Mouse (Mus musculus) cerebellum, postnatal 25 days (tissue): ENCODE measurements at regions not wholly inside any gene's neighbourhood (a gene's known extent, or its start where the extent isn't known, plus 50 kb on each side); places are given as distances from the start of the nearest gene placed in this dataset.

ENCODE experiments used
- DNase-seq, 2 experiments: peaks; one replicate each; pipeline ENCODE4 v3.0.0; 2021; ENCODE audit warnings: mixed read lengths in 2 of 2

GRCm38 (mm10) chr1:92340644-92341043 lies 133.0 kb downstream of the Ndufa10 start:
- no peak for DNase-seq

- no peak for DNase-seq
These were observed 135.1 kb downstream of the Ndufa10 start for GRCm38 (mm10) chr1:92338589-92338988.

GRCm38 (mm10) chr1:92337450-92337849 lies 136.2 kb downstream of the Ndufa10 start:
- no peak for DNase-seq

GRCm38 (mm10) chr1:92332248-92332584 lies 136.7 kb upstream of the Hdac4 start:
- no peak for DNase-seq

GRCm38 (mm10) chr1:92331559-92332247 lies 136.2 kb upstream of the Hdac4 start:
- DNase-seq: peak in 1 of 2 experiments; percentile 38

- no peak for DNase-seq
These were observed 134.7 kb upstream of the Hdac4 start for GRCm38 (mm10) chr1:92330181-92330580.

GRCm38 (mm10) chr1:92329491-92329890 lies 134.0 kb upstream of the Hdac4 start:
- no peak for DNase-seq

GRCm38 (mm10) chr1:92327141-92327540 lies 131.6 kb upstream of the Hdac4 start:
- DNase-seq: no peak

GRCm38 (mm10) chr1:92325281-92325680 lies 129.8 kb upstream of the Hdac4 start:
- no peak for DNase-seq

GRCm38 (mm10) chr1:92324091-92324950 lies 128.8 kb upstream of the Hdac4 start:
- DNase-seq: no peak

GRCm38 (mm10) chr1:92317131-92317530 lies 121.6 kb upstream of the Hdac4 start:
- no peak for DNase-seq

GRCm38 (mm10) chr1:92316191-92316723 lies 120.8 kb upstream of the Hdac4 start:
- DNase-seq: no peak

- no peak for DNase-seq
These were observed 117.6 kb upstream of the Hdac4 start for GRCm38 (mm10) chr1:92313001-92313597.

- DNase-seq: no peak
These were observed 114.4 kb upstream of the Hdac4 start for GRCm38 (mm10) chr1:92309883-92310282.

GRCm38 (mm10) chr1:92309381-92309780 lies 113.9 kb upstream of the Hdac4 start:
- no peak for DNase-seq

- DNase-seq: no peak
These were observed 113.0 kb upstream of the Hdac4 start for GRCm38 (mm10) chr1:92308537-92308936.

- DNase-seq: no peak
These were observed 110.5 kb upstream of the Hdac4 start for GRCm38 (mm10) chr1:92306042-92306441.

- no peak for DNase-seq
These were observed 103.5 kb upstream of the Hdac4 start for GRCm38 (mm10) chr1:92299041-92299440.

- no peak for DNase-seq
These were observed 97.3 kb upstream of the Hdac4 start for GRCm38 (mm10) chr1:92292681-92293380.

GRCm38 (mm10) chr1:92286966-92287342 lies 91.5 kb upstream of the Hdac4 start:
- no peak for DNase-seq

GRCm38 (mm10) chr1:92286013-92286965 lies 90.8 kb upstream of the Hdac4 start:
- no peak for DNase-seq

GRCm38 (mm10) chr1:92284155-92284554 lies 88.7 kb upstream of the Hdac4 start:
- DNase-seq: no peak
